Mouse (Mus musculus) left cerebral cortex, adult 9 months (tissue): ENCODE data around the gene Nfkbiz.

Experiments used
- DNase-seq, 2 experiments: peaks; one replicate each; pipeline ENCODE4 v3.0.0; 2022; ENCODE audit warnings: low spot score in 2 of 2

Gene Nfkbiz

DNA sequence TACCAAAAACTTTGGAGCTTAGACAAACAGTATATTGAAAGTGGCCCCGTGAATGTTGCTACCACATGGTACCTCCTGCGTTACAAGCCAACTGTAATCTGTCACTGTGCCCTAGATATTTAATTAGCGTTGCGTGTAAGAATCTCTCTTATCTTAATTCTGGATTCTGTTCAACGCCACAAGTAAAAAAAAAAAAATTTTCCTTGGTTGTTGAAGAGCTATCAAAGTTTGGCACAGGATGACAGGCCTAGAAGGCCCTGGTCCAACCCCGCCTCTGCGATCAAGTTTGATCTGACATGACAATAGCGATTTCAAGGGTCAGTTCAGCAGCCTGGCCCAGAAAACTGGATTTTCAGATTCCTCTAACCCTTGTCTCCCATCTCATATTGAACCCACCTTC is 6.1 kb downstream of the Nfkbiz start:
- DNase-seq: no peak

DNA sequence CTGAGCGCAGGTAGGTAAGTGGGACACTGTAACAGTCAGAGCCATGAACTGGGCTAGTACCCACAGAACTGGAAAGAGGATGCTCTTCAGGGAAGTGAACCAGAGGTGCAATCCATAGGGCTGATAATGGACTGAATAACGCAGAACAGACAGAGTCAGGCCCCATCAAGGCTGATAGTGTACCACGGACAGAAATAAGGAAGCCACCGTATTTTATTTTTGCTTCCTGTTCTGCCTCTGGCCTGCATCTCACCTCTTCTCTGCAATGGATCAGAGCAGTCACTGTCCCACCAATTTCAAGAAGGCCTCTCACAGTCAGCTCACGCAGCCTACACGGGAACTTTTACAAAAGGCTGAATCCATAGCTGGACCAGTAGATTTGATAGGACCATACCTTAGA is 6.7 kb downstream of the Nfkbiz start:
- DNase-seq: no peak

DNA sequence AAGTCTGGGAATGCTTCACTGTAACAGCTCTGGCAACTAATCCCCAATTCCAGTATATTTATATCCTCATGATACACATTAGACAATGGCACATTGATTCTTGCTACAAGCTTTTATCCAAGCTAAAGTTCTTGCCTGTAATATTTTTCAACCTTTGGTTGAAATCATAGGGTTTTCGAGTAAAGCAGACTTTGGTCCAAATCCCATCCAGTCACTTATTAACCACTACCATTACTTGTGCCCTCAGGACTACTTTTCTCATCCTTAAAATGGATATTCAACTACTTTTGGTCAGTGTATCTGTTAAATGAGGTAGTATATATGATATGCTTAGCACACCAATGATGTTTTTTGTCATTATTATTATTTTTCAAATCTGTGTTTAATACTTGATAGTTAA is 7.2 kb downstream of the Nfkbiz start:
- DNase-seq: no peak

DNA sequence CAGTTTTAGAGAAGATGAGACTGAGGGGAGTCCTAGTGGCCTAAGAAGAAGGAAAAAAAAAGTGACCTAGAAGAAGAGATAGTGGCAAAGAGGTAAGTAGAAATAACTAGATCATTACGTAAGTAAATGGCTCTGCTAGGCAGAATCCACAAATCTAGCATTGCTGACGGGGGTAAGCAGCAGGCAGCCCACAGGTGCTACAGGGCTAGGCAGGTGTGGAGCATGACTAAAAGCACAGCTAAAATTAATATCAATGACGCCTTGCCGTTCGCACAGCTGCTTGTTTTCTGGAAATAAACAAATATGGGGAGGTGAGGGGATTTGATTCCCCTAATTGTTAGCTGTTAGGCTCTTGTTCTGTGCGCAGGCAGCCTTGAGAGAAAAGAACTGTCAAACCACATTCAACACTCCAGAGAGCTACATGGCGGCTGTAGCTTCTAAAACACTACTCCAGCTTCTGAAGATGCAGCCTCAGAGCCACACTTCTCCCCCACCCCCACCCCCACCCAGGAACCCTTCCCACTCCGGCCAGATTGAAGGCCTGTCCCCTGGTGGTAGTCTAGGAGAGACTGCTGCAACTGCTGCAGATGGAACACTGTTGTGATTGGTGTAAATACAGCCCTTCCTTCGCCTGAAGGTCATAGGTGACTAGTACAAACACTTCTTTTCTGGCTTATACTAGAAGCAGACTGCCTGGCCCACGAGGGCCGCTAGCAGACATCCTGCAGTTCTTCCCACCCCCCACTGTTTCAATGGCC is 15.1 kb downstream of the Nfkbiz start:
- no peak for DNase-seq

DNA sequence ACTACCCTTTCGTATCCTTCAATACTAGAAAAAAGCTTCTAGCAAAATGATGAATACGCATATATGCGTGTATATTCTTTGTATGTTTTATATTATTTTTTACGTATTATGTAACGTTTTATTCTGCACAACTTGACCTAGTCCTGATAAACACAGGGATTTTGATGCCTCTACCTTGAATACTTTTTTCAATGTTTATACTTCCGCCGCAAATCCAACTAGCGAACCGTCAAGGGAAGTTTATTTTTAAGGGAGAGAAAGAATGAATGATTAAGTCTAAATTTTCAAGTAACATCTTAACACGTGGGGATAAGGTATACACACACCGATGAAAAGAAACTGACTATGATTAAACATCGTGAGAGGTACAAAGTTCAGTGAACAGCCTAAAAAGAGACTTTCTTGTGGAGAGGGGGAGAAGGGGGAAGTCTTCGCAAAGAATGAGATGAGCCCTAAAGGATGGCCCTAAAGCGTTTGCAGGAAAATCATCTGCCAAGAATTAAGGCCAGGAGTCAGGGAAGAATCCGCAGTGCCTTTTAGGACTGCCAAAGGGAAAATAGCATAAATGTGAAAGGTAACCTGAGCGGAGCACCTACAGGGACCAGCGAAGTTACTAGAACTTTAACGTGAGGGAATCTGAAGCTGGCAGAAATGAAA is 15.8 kb downstream of the Nfkbiz start:
- no peak for DNase-seq

DNA sequence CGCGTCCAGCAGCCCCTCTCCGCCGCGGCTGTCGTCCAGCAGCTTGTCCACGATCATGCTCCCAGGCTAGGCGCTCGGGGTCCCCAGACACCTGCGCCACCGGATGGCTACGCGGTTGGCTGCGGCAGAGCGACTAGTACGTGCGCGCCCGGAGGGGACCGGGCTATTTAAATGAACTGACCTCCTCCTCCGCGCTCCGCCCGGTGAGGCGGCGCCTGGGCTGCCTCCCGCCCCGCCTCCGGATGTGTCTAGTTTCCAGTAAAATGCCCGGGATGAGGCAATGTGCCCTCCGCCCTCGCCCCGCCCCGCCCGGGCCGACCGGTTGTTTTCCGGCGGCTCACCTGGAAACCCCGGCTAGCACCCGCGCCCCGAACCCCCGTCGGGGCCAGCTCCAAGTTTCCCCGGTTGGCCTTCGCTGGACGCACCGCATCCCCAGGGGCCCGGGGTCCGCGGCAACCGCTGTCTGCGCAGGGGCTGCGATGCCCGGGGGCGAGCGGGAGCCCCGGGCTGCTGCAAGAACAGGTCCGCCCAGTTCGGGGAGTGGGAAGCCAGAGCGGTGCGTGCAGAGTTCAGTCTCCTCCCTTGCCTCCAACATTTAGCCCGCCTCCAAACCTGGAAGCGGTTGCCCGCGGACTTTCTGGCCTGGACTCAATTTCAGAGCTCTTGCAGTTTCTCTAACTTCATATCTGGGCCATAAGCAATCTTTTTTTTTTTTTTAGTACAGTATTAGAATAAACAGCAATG is 16.5 kb downstream of the Nfkbiz start:
- peak in 1 of 2 experiments; percentile 82 for DNase-seq

DNA sequence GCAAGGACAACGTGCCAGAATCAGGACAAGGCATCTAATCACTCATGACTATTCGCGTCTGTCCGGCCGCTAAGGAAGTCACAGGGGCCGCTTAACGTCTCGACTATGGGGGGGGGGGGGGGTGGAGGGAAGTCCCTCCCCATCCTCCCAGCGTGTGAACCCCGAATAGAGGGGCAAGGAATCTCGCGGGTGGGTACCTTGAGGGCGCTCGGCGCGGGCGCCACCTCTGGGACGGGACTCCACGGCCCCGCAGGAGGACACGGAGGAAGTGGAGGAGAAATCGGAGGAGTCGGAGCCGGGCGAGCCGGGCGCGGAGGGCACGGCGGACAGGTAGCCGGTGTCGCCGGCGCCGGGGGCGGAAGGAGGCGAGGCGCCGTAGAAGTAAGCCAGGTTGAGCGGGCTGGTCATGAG is 17.1 kb downstream of the Nfkbiz start:
- peak in 1 of 2 experiments; percentile 22 for DNase-seq

DNA sequence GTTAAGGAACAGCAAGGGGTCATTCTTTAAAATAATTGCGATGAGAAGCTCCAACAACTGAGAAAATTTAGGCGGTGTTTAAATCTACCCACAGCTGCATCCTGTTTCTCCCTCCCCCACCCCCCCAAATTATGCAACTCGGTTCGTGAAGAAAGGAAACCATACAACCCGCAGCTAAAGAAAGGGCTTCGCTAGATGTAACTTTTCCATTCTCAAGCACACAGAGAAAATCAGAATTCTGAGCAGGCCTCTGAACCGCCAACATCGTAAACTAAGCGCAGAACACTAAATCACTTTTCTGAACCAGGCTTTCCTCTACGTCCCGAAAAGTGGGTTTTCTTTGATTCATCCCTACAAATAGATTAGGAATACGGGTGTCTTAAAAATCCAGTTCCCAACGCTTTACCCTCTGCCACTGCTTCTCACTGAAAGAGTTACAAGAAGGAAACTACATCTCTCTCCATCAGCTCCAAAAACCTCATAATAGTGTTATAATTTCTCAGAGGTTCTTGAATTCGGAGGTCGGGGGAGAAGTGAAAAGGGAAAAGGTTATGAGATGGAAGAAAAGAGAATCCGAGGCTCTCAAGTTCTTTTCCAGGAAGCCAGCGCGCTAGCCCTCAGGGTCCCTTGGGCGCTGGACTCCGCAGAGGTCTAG is 17.7 kb downstream of the Nfkbiz start:
- DNase-seq: no peak

DNA sequence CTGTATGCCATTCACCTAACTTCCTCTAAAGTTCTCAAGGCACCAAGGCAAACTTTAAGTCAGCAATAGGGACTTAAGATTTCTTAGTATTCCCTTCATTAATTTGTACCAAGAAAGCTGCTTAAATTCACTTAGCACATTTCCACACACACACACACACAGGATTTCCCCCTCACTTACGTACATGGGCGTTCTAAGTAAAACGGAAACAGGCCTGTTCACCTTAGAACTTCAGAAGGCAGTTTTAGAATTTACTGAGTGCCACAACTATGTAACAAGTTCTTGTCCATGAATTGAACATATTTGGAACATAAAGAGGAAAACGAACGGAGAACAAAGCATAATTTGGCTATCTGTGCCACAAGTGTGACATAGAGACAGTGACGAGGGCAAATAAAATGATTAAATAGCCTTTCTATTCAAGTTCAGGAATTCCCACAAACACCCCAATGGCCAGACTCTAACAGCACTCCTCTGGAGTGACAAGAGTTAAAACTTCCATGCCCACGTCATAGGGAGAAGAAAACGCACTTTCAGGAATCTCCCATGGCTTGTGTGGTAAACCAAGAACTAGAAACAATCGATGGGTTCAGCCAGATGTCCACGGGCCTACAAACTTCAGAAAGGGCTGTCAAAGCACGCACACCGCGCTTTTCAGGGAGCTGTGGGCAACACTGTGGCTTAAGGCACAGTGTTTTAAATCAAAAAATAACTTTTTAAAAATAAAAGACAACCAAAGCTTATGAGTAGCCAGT is 18.4 kb downstream of the Nfkbiz start:
- DNase-seq: no peak

DNA sequence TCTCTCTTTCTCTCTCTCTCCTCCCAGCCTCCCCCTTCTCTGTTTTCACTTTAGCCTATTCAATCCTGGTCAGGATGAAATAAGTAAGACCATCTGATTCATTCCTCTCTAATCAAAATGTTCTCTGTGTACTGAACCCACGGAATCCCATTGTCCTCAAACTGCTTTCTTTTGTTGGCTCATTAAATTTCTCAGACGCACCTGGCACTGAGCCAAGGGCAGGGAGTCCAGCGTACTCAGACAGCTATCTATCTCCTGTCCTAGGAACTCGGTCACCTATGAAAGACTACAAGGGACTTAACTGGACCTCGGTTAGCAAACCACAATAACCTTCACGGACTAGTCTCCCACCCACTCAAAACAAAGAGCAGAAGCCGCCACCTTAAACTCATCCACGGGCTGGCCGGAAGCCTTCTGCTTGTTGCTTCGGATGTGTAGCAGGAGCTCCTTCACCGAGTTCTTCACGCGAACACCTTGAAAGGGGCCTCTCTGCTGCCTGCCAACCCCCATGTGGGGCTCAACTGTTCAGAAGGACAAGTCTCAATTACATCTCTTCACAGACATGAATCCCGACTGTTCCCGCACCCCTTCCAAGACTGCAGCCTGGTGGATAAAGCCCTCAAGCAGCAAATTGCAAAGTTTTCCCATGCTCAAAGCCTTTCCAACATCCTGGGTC is 19.4 kb downstream of the Nfkbiz start:
- no peak for DNase-seq

DNA sequence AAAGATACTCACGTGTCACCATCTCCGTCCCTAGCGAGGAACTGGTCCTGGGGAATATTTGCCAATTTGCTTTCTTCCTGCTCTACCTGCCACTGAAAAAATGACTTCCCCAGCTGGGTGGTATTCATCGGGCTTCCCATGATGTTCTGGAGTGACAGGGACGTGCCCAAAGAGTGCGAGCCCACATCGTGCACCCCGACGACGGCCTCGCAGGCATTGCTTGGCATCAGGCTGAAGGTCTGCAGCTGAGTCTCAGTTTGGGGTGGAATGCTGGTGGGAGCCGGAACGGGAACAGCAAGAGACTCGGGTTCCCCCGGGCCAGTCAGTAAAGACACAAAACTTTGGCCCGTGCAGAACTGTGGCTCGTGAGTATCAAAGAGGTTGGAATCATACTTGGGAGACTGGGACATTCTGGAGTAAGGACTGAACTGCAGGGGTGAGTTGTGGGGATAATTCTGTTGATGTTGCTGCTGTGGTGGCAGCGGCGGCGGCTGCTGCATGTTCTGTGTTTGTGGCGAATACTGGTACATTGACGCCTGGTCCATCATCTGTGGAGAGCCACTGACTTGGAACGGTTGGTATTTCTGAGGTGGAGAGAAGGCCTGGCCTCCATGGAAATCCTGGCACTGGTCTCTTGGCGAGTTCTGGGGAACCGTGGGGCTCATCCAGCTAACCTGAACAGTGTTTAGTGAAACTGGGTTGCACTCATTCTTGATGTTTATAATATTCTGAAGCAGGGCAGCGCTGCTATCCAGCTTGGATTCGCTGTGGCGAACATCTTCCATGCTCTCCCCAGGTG is 20.8 kb downstream of the Nfkbiz start:
- no peak for DNase-seq

DNA sequence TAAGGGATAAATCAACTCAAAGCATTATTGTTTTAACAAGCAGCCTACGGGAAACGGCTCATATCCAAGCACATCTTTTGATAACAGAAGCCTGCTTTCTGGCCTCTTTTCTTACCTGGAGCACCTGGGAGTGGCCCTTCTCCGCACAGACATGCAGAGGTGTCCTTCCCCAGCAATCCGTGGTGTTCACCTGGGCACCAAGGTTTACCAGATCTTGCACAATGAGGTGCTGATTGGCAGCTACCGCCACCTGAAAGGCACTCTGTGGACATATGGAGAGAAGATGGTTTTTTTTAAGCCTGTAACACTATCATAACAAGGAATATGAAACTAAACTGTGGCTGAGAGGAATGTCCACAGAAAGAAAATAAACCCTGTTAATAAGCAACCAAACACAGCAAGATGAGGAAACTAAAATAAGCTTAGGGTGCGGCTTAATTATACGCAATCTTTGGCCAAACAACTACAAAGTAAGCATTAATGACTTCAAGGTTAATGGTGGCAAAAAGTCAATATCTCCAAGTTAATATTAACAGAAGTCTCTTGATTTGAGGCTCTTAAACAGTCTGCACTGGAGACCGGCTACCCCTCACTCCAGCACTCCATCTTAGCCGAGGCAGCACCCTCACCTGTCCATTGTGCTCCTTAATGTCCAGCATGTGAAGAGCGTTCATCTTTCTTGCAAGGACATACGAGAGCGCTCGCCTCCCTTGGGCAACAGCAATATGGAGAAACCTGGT is 22.3 kb downstream of the Nfkbiz start:
- DNase-seq: no peak

DNA sequence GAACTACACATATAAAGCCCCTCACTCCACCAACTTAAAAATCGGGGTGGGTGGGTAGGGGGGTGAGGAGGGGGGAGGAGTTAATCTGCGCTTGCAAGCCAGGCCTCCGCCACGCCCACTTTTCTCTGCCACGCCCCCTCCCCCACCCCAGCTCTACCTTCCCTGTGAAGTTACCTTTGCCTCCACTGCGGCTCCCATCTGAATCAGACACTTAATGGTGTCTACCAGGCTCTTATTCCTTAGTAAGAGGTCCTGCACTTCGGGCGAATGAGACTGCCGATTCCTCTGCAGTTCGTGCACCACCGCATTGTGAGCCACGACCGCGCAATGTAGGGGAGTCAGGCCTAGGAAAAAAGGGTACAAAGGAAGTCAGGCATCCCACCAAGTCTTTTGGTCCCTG is 23.2 kb downstream of the Nfkbiz start:
- no peak for DNase-seq

DNA sequence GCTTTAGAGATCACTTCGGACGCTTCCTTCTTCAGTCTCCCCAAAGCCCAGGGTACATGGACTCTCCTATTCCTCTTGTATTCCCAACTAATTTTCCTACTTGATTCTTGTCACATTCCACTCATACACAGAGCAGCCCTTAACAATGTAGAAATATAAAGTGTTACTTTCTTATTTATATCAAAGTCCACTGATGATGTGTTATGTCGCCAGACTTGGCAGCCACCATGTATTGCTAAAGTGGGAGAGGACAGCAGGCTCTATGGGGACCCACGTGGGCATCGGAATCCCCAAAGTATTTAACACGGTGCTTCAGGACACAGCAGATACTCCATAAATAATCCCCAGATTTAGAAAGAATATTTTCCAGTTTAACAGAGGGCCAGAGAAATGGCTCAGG is 24.0 kb downstream of the Nfkbiz start:
- no peak for DNase-seq

DNA sequence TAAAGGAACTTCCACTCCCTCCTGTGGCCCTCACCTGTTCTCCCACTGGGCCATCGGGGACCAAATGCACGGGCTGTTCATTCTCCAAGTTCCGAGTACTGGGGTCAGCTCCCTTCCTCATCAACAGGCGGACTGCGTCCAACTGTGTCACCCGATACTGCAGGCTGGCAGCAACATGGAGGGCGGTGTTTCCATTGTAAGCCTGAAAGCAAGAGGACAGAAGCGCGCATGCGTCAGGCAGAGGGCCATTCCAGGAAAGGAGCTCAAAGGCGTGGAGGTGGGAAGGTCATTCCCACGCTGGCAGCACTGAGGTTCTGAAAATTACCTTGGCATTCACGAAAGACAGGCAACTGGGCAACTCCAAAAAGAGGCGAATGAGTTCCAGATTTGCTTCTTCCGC is 24.8 kb downstream of the Nfkbiz start:
- DNase-seq: no peak

DNA sequence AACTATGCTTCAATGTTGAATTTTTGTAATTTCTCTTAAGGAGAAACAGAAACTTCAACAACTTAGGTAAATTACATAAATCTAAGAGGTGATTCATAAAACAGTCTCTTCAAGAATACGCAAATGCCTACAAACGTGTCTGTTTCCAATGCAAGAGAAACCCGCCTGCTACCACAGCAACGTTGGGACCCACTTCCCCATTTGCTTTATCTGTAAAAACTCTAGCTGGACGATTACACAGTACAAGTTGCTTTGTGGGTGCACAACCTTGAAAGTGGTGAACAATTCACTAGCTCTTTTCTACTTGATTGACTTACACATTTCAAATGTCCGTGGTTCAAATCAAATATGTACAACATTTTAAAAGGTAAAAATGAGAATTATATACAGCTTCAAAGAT is 26.9 kb downstream of the Nfkbiz start:
- DNase-seq: no peak

DNA sequence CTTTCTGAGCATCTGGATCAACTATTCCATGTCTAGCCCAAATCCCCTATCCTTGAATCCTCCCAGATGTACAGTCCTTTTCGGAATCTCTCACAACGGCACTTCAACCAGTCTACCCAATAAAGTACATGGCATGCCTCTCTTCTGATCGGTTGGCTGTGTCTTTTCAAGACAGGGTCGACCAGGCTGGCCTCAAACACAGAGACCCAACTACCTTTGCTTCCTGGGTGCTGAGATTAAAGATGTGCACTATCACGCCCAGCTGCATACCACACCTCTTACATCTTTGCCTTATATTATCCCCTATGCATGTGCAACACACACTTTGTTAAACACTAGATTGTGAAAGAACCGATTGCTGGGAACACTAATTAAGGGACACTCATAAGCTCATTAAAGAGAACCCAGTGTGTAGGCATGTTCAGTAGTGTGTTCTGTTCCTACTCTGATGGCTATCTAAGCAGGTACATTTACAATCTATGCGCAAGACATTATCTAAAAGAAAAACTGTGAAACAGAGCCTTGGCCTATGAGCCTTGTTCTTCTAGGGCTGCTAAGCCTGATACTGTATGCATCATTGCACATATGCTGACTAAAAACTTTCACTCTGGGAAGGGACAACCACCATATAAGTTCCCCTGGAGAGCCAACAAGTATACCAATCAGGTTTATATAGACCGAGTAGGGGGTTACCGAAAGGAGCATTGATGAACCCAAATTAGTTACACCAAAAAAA is 28.8 kb downstream of the Nfkbiz start:
- DNase-seq: no peak

DNA sequence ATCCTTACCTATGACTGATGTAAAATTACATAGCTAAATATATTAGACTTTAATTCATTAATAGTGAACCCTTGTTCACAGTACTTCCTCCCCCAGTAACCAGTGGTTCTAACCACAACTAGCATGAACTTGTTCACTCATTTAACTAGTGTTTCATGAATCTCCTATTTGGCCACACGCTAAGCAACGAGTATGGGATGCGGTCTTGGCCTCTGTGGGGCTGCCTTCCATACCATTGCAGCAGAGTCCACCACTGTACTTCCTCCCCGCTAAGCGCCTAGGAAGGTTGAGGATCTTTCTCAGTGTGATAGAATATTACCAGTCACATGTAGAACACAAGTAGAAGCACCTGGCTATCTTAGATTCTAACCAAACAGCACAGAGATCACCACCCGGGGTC is 29.4 kb downstream of the Nfkbiz start:
- DNase-seq: no peak

DNA sequence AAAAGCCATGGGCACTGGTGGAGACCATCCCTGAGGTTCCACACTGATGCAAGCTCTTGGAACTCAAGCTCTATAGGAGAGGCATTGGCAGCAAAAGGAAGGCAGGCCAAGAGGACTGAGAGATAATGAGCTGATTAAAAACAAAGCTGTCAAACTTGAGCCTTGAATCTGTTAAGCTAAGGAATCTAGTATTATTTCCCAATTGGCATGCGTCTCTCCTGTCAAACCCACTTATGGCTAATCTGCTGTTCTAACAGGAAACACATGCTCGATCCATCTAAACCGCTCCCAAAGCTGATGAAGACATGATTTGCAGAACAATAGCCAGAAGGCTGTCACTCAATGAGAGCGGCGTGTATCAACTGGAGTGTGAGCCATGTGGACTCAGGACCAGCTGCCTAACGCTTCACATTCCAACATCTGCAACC is 31.2 kb downstream of the Nfkbiz start:
- no peak for DNase-seq
